Mouse (Mus musculus) myocyte (in vitro differentiated cells): Measurements from ENCODE around the gene Atp11b.

Source experiments
- CEBPB ChIP-seq: IDR thresholded peaks from 2 replicates; pipeline ENCODE4 v1.6.1; 2011; ENCODE audit warnings: mild to moderate bottlenecking, moderate library complexity; ENCODE audit not compliant: poor library complexity, insufficient read depth, severe bottlenecking
- MAX ChIP-seq: IDR thresholded peaks from one replicate; pipeline ENCODE4 v1.6.1; 2011; ENCODE audit warnings: low read depth, mild to moderate bottlenecking, control low read depth
- MYOD1 ChIP-seq, 3 experiments: IDR thresholded peaks; one replicate each; pipeline ENCODE4 v1.6.1; 2011; ENCODE audit warnings: control low read depth in 2 of 3, low read depth in 2 of 3, mild to moderate bottlenecking in 2 of 3, moderate library complexity in 1 of 3; ENCODE audit not compliant: insufficient read length in 2 of 3, control insufficient read depth in 1 of 3
- MYOG ChIP-seq, 3 experiments: IDR thresholded peaks; one replicate each; pipeline ENCODE4 v1.6.1; 2011; ENCODE audit warnings: control low read depth in 2 of 3, low read depth in 2 of 3, mild to moderate bottlenecking in 2 of 3; ENCODE audit not compliant: insufficient read length in 2 of 3, control insufficient read depth in 1 of 3, insufficient read depth in 1 of 3
- POLR2A ChIP-seq: IDR thresholded peaks from one replicate; pipeline ENCODE4 v1.6.1; 2011; ENCODE audit warnings: low read depth, mild to moderate bottlenecking, control low read depth, moderate library complexity; ENCODE audit not compliant: insufficient read length
- POLR2AphosphoS2 ChIP-seq: IDR thresholded peaks from one replicate; pipeline ENCODE4 v1.6.1; 2011; ENCODE audit warnings: low read depth, control low read depth; ENCODE audit not compliant: insufficient read length
- REST ChIP-seq: IDR thresholded peaks from one replicate; pipeline ENCODE4 v1.6.1; 2011; ENCODE audit warnings: mild to moderate bottlenecking, control low read depth, moderate library complexity; ENCODE audit not compliant: insufficient read depth, insufficient read length
- TCF3 ChIP-seq: IDR thresholded peaks from one replicate; pipeline ENCODE4 v1.6.1; 2011; ENCODE audit warnings: low read depth, control low read depth; ENCODE audit not compliant: insufficient read length
- USF1 ChIP-seq: IDR thresholded peaks from one replicate; pipeline ENCODE4 v1.6.1; 2011; ENCODE audit warnings: low read depth, mild to moderate bottlenecking, control low read depth, moderate library complexity

DNA sequence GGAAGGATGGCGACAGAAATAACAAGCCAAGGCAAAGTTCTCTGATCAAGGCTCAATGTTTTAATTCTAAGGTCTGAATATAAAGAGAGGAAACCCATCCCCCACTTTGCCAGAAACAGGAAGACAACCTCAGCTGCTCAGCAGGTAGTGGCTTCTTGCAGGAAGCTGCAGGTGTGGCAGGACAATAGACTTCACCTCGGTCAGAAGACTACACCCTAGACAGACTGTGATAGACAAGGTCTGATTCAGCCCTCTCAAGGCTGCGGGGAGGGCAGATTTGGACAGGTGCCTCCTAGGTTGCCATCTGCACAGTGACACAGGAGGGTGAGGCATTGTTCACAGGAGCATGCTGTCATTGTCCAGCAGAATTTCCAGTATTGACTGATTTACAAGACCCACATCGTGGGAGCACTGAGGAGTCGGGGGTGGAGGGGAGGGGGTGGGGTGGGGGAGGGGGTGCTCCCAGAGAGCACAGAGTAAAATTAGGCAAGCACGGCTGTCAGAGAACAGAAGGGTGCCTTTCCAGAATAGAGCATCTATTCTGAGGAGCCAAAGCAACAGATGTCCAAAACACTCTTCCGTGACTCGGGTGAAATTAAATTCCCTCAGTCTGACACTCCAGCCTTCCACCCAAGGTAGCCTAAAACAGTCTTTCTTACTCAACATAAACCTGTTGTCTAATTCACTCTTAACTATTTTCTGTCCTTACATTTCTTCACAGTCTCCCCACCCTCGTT, 30.2 kb upstream of the Atp11b start:
- TF ChIP-seq POLR2A = no peak
- TF ChIP-seq POLR2AphosphoS2 = no peak
- no peak for TF ChIP-seq MYOD1 (IDR thresholded peaks at IDR 0.05; ENCODE audit: control insufficient read depth in 1 of 3, insufficient read length in 2 of 3, low read depth in 2 of 3)
- no peak for TF ChIP-seq REST
- no peak for TF ChIP-seq CEBPB
- no peak for TF ChIP-seq TCF3
- no peak for TF ChIP-seq MAX
- no peak for TF ChIP-seq USF1
- TF ChIP-seq MYOG (IDR thresholded peaks at IDR 0.05; ENCODE audit: control insufficient read depth in 1 of 3, insufficient read depth in 1 of 3, insufficient read length in 2 of 3, low read depth in 2 of 3) = no peak
